Mouse (Mus musculus) MEL (cell line): ENCODE measurements at regions not wholly inside any gene's neighbourhood (a gene's known extent, or its start where the extent isn't known, plus 50 kb on each side); places are given as distances from the start of the nearest gene placed in this dataset.

Experiments
- CHD1 ChIP-seq: IDR thresholded peaks from 2 replicates; pipeline ENCODE4 v1.6.1; 2012; ENCODE audit warnings: low read depth, mild to moderate bottlenecking, inconsistent platforms, low read length, improper control_type of control experiment
- E2F4 ChIP-seq: IDR thresholded peaks from 2 replicates; pipeline ENCODE4 v1.6.1; 2011; ENCODE audit warnings: low read depth, low read length, improper control_type of control experiment, borderline replicate concordance
- KAT2A ChIP-seq: conservative IDR thresholded peaks from 2 replicates; pipeline ENCODE4 v1.6.1; 2012; ENCODE audit warnings: low read depth, low read length, improper control_type of control experiment, inconsistent platforms
- TAL1 ChIP-seq: IDR thresholded peaks from 2 replicates; pipeline ENCODE4 v1.6.1; 2012; ENCODE audit warnings: mild to moderate bottlenecking, inconsistent platforms, low read length, moderate library complexity, mixed read lengths
- ZC3H11A ChIP-seq: IDR thresholded peaks from 2 replicates; pipeline ENCODE4 v1.6.1; 2012; ENCODE audit warnings: low read depth, mild to moderate bottlenecking, inconsistent platforms, low read length, improper control_type of control experiment

DNA sequence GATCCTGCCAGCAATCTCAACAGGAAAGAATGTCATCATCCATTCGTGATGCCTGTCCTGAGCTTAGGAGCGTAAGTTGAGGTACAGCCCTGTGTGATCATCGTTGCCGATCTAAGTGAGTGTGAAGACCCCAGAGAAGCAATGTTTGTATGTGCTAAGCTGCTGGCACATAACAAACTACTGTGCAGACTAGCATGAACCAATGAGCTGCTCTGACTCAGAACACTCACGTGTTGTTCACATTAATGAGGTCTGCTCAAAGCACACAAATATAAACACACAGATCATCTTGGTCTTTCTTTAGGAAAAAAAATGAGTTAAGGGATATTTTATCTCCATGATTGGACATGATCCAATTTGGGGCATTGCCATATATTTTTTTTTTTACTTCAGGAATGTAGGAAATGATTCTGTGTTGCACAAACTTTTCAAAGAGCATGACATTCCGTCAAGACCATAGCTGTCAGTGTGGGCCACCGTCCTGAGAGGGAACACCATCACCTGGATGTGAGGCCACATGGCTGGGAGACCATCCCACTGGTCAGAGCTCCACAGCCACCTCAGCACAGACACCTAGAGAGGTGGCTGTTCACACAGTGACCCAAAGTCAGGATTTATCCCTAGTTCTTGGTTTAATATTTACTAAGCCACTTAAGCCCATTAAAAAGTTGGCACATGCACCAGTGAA is 121.2 kb upstream of the Il12b start:
- TF ChIP-seq KAT2A (no peak), TAL1 (no peak), CHD1 (no peak), E2F4 (no peak), ZC3H11A (no peak)
